Mouse (Mus musculus) lung, embryonic 16.5 days (tissue): ENCODE measurements around the gene Ssna1. TPM values are rescaled to one million over a fixed set of nuclear protein-coding genes. Genes with fewer than 3 reads are reported as not detected.

ENCODE experiments used
- ATAC-seq: fragments of 200-750 bp; cut with Nextera tagmentation; 2 replicates; pipeline ENCODE4 v1.8.0; 2017; ENCODE audit warnings: low read depth, mild to moderate bottlenecking, moderate library complexity
- H3K27ac ChIP-seq: fragments of 300-500 bp; sonication (generic); 2 replicates; pipeline ENCODE4 v1.5.1; 2014; ENCODE audit warnings: mild to moderate bottlenecking, control low read depth, low read length
- H3K27me3 ChIP-seq: fragments of 300-500 bp; sonication (generic); 2 replicates; pipeline ENCODE4 v1.6.1; 2014; ENCODE audit warnings: low read depth, low read length, mixed read lengths; ENCODE audit not compliant: control insufficient read depth, insufficient read depth
- H3K36me3 ChIP-seq: fragments of 300-500 bp; sonication (generic); 2 replicates; pipeline ENCODE4 v1.6.1; 2014; ENCODE audit warnings: low read length; ENCODE audit not compliant: control insufficient read depth, insufficient read depth
- H3K4me1 ChIP-seq: fragments of 300-500 bp; sonication (generic); replicated peaks from 2 replicates; pipeline ENCODE4 v1.6.1; 2014; ENCODE audit warnings: low read length, mixed read lengths; ENCODE audit not compliant: control insufficient read depth, insufficient read depth
- H3K4me2 ChIP-seq: fragments of 300-500 bp; sonication (generic); 2 replicates; pipeline ENCODE4 v1.6.1; 2014; ENCODE audit warnings: low read depth, low read length, control low read depth
- H3K4me3 ChIP-seq: fragments of 300-500 bp; sonication (generic); 2 replicates; pipeline ENCODE4 v1.5.1; 2014; ENCODE audit warnings: mild to moderate bottlenecking, low read length, control low read depth
- H3K9ac ChIP-seq: fragments of 300-500 bp; sonication (generic); 2 replicates; pipeline ENCODE4 v1.6.1; 2014; ENCODE audit warnings: low read length, control low read depth
- H3K9me3 ChIP-seq: fragments of 300-500 bp; sonication (generic); 2 replicates; pipeline ENCODE4 v1.6.1; 2016; ENCODE audit warnings: low read length; ENCODE audit not compliant: control insufficient read depth
- WGBS: fragments of 180-500 bp; shearing (Covaris S2); extraction: QIAGEN DNeasy Blood & Tissue Kit; methylation state at CpG from one replicate; pipeline ENCODE4 v1.1.7; 2014; 5-methylcytosine and 5-hydroxymethylcytosine counted together
- polyA plus RNA-seq: library from polyadenylated mRNA; unstranded; fragments of >200 nt; fragmentation: Nextera tagmentation; extraction: Ambion mirVana; gene quantifications from 2 replicates; pipeline ENCODE4 v1.2.1, GENCODE M21; 2015

Ssna1 gene
- polyA plus RNA-seq, 1 experiment from 2014 or later, result 219 TPM

- H3K4me1 ChIP-seq, result peaks cover 14% of the 10 kb centered on the region
- H3K4me2 ChIP-seq, result no peak overlapping the region
- H3K9me3 ChIP-seq, result no peaks in the 10 kb centered on the region
- H3K27me3 ChIP-seq, result peaks cover 21% of the 10 kb centered on the region
- ATAC-seq, result no peak
- 82% methylated on average over 2 of the region's 2 CpGs for WGBS
- H3K36me3 ChIP-seq, result peaks cover 37% of the 10 kb centered on the region
- H3K9ac ChIP-seq, result no peak overlapping the region
- H3K27ac ChIP-seq, result peak overlapping the region; percentile 92
- H3K4me3 ChIP-seq, result no peak overlapping the region
Observed at GRCm38 (mm10) chr2:25285551-25285950, 13.3 kb upstream of the Ssna1 start.

GRCm38 (mm10) chr2:25278928-25279882 lies 7.0 kb upstream of the Ssna1 start:
- peaks cover 62% of the 10 kb centered on the region for H3K36me3 ChIP-seq
- H3K4me2 ChIP-seq, result no peak overlapping the region
- no peak overlapping the region for H3K4me3 ChIP-seq
- peak; percentile 47 for ATAC-seq
- H3K27ac ChIP-seq, result no peak overlapping the region
- 57% methylated on average over 13 of the region's 13 CpGs for WGBS
- no peaks in the 10 kb centered on the region for H3K9me3 ChIP-seq
- no peaks in the 10 kb centered on the region for H3K27me3 ChIP-seq
- no peaks in the 10 kb centered on the region for H3K4me1 ChIP-seq
- H3K9ac ChIP-seq, result no peak overlapping the region

- no peaks in the 10 kb centered on the region for H3K27me3 ChIP-seq
- H3K9me3 ChIP-seq, result no peaks in the 10 kb centered on the region
- no peak for ATAC-seq
- WGBS, result 26% methylated on average over 16 of the region's 16 CpGs
- H3K4me3 ChIP-seq, result peak overlapping the region; percentile 79
- H3K9ac ChIP-seq, result peak overlapping the region; percentile 89
- peaks cover 16% of the 10 kb centered on the region for H3K4me1 ChIP-seq
- peaks cover 33% of the 10 kb centered on the region for H3K36me3 ChIP-seq
- H3K4me2 ChIP-seq, result peak overlapping the region; percentile 88
- no peak overlapping the region for H3K27ac ChIP-seq
Observed at GRCm38 (mm10) chr2:25273010-25273409, 772 bp upstream of the Ssna1 start.

GRCm38 (mm10) chr2:25272515-25272914 lies 277 bp upstream of the Ssna1 start:
- H3K4me1 ChIP-seq, result peaks cover 16% of the 10 kb centered on the region
- no peaks in the 10 kb centered on the region for H3K27me3 ChIP-seq
- H3K4me2 ChIP-seq, result peak overlapping the region; percentile 88
- peak overlapping the region; percentile 89 for H3K9ac ChIP-seq
- peak; percentile 59 for ATAC-seq
- peaks cover 28% of the 10 kb centered on the region for H3K36me3 ChIP-seq
- H3K27ac ChIP-seq, result no peak overlapping the region
- H3K4me3 ChIP-seq, result peak overlapping the region; percentile 79
- under 1% methylated on average over 27 of the region's 29 CpGs for WGBS
- no peaks in the 10 kb centered on the region for H3K9me3 ChIP-seq

- ATAC-seq, result no peak
- Histone ChIP-seq H3K36me3 (peaks cover 3% of the 10 kb centered on the region; the same call in 1 of the 2 replicates), H3K4me3 (no peak overlapping the region), H3K27me3 (peaks cover 5% of the 10 kb centered on the region), H3K9me3 (no peaks in the 10 kb centered on the region), H3K4me2 (no peak overlapping the region), H3K27ac (no peak overlapping the region), H3K4me1 (peaks cover 36% of the 10 kb centered on the region), H3K9ac (no peak overlapping the region)
- 63% methylated on average over 4 of the region's 4 CpGs for WGBS
Observed at GRCm38 (mm10) chr2:25267746-25268309, 4.4 kb downstream of the Ssna1 start.

GRCm38 (mm10) chr2:25267241-25267640 lies 5.0 kb downstream of the Ssna1 start:
- Histone ChIP-seq H3K9ac (no peak overlapping the region), H3K4me2 (no peak overlapping the region), H3K4me1 (peaks cover 36% of the 10 kb centered on the region), H3K4me3 (no peak overlapping the region), H3K36me3 (peaks cover 3% of the 10 kb centered on the region; the same call in 1 of the 2 replicates), H3K27me3 (peaks cover 5% of the 10 kb centered on the region), H3K27ac (no peak overlapping the region), H3K9me3 (no peaks in the 10 kb centered on the region)
- no peak for ATAC-seq

GRCm38 (mm10) chr2:25266720-25267119 lies 5.5 kb downstream of the Ssna1 start:
- peaks cover 39% of the 10 kb centered on the region for H3K4me1 ChIP-seq
- 35% methylated on average over 2 of the region's 2 CpGs for WGBS
- H3K36me3 ChIP-seq, result peaks cover 3% of the 10 kb centered on the region; the same call in 1 of the 2 replicates
- no peak overlapping the region for H3K4me2 ChIP-seq
- ATAC-seq, result no peak
- H3K27me3 ChIP-seq, result peaks cover 5% of the 10 kb centered on the region
- no peaks in the 10 kb centered on the region for H3K9me3 ChIP-seq
- H3K9ac ChIP-seq, result no peak overlapping the region
- H3K4me3 ChIP-seq, result no peak overlapping the region
- no peak overlapping the region for H3K27ac ChIP-seq

- H3K9ac ChIP-seq, result peak overlapping the region; percentile 26; the same call in 1 of the 2 replicates
- 61% methylated on average over 6 of the region's 6 CpGs for WGBS
- H3K4me2 ChIP-seq, result 0 out of 2 replicates have a peak overlapping the region, but pooled peaks have one; percentile 8
- no peak for ATAC-seq
- H3K9me3 ChIP-seq, result no peaks in the 10 kb centered on the region
- peaks cover 5% of the 10 kb centered on the region for H3K27me3 ChIP-seq
- H3K4me3 ChIP-seq, result no peak overlapping the region
- H3K27ac ChIP-seq, result no peak overlapping the region
- peaks cover 3% of the 10 kb centered on the region; the same call in 1 of the 2 replicates for H3K36me3 ChIP-seq
- peaks cover 34% of the 10 kb centered on the region for H3K4me1 ChIP-seq
Observed at GRCm38 (mm10) chr2:25265897-25266656, 6.2 kb downstream of the Ssna1 start.
